Mouse (Mus musculus) cerebellum, adult 11-12 months (tissue): ENCODE data around the gene Twistnb.

Experiments used
- DNase-seq: peaks from one replicate; pipeline ENCODE4 v3.0.0; 2022

Gene Twistnb

GRCm38 (mm10) chr12:33429387-33430160 lies at the start of gene Twistnb:
Twistnb (plus strand) TSS chr12:33429635.
- DNase-seq, result peak; percentile 96

GRCm38 (mm10) chr12:33388842-33389241 lies 40.6 kb upstream of the Twistnb start:
- peak; percentile 47 for DNase-seq

DNA sequence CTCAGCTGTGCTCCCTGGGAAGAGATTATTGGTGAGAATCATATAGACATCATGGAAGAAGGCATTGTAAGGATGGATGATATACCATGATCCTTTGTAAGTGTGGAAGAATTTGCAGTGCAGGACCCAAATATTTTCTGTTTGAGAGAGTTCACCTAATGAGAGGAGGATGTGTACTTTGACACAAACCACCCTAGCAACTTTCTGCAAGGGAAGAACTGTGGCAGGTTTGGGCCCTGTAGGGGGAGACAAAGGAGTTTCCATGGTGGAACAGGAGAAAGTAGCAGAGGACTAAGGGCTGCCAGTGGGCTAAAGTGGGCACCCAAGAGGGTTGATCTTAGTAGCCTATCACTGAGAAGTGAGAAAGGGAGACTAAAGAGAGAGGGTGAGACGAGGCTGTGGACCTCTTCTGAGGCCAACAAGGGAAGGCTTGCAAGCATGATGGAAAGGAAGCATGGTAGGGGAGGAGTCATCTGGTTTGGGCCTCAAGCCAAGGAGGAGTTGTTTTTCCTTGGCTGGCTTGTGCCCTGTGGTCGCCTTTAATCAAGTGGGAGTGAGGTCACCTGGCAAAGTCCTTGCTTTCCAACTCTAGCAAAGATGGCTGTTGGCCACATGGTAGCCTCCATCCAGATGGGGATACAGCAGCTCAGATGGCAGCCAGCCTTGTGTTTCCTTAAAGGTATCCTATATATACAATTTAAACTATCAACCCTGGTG lies 38.4 kb upstream of the Twistnb start:
- DNase-seq, result no peak

GRCm38 (mm10) chr12:33394804-33395623 lies 34.4 kb upstream of the Twistnb start, which contains the start of gene Efcab10:
Efcab10 (plus strand) TSS chr12:33394854.
- DNase-seq, result no peak

- no peak for DNase-seq
These were observed 26.2 kb upstream of the Twistnb start for GRCm38 (mm10) chr12:33403265-33403693.

- no peak for DNase-seq
These were observed 24.4 kb upstream of the Twistnb start for GRCm38 (mm10) chr12:33404996-33405395.

DNA sequence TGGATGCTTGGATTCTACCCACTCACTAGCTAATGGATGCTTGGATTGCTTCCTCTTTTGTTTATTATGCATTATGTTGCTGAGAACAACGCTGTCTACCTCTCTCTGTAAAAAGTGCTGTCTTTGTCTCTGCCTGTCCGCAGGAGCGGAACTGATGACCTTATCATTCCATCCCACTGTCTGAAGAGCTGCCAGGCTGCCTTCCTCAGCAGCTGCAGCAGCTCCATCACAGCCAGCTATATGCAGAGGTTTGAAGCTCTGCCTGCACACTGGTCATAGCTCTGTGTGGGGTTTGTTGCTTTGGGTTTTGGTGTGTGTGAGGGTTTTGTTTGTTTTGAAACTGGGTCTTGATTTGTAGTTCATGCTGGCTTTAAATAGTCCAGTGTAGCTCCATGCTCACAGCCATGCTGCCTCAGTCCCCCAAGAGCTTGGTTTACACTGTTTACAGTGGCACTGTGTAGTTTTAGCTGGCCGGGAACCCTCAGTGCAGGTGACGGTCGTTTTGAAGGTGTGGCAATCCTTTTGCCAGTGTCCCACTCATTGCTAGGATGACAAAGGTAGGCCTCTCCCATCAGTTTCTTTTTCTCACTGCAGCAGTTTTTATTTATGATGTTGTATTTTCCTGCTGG lies 23.9 kb upstream of the Twistnb start:
- no peak for DNase-seq

- DNase-seq, result no peak
These were observed 17.8 kb upstream of the Twistnb start for GRCm38 (mm10) chr12:33411580-33412151.

DNA sequence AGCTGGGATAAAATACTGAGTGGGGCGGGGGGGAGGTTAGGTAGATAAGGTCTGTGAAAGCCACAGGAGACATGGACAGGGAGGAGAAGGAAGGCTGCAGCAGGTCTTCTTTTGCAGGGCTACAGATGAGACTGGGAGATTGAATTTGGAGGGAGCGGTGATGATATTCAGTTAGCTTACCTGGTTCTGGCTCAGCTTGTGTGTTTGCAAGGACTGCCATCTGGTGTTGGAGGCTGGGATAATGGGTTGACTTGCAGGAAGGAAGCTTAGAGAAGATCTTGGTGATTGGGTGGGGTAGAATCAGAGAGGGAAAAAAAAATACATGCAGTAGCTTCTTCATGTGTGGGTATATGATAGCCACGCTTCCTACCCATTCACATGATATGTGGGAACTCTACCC lies 5.1 kb upstream of the Twistnb start:
- DNase-seq, result no peak

DNA sequence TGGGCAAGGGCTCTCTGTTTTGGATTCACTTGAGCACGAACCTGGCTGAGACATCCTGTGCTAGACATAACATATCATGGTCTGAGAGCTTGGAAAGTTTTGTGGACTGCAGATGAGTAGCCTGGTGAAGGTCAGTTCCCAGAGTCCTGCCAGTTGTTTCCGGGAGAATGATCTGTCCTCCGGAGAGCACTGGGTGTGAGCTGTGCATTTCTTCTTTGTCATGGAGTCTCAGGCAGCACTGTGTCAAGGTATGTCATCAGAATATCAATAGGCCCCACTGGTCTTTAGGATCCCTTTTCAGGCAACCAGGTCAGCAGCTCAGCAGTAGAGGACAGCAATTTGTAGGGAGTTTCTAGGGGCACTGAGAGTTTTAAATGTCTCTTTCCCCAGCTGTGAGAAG lies 2.1 kb upstream of the Twistnb start:
- DNase-seq, result no peak

- no peak for DNase-seq
These were observed 1.7 kb upstream of the Twistnb start for GRCm38 (mm10) chr12:33427726-33428125.

DNA sequence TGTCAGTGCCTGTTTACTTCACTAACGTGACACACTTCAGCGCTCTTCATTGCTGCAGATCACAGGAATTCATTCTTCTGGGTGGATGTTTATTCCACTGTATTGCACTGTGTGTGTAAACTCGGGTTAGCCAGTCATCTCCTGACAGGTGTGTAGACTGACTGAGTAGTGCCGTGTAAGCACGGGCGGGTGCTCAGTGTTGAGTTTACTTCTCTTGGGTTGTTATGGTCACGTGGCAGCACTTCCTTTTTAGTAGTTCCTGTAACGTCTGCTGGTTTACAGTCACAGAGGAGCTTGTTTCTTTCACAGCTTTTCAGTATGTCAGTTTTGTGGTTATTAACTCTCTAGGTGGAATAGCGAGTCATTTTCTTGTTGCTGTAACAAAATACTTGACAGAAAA lies 4.4 kb downstream of the Twistnb start:
- no peak for DNase-seq

DNA sequence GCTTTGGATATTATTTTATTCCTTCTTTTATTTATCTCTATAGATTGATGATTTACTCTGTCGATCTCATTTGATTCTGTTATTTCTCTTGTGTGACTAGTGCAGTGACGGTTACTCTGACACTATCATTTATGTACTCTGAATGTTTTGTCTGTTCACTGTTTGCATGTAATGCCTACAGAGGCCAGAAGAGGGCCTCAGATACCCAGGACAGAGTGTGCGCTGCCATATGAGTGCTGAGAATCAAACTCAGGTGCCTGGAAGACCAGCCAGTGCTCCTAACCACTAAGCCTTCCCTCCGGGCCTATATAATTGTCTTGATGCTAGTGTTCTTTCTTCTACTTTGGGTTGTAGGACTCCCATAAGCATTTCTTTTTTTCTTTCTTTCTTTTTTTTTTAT lies 5.3 kb downstream of the Twistnb start:
- DNase-seq, result no peak

- no peak for DNase-seq
These were observed 26.0 kb downstream of the Twistnb start for GRCm38 (mm10) chr12:33455418-33455817.

DNA sequence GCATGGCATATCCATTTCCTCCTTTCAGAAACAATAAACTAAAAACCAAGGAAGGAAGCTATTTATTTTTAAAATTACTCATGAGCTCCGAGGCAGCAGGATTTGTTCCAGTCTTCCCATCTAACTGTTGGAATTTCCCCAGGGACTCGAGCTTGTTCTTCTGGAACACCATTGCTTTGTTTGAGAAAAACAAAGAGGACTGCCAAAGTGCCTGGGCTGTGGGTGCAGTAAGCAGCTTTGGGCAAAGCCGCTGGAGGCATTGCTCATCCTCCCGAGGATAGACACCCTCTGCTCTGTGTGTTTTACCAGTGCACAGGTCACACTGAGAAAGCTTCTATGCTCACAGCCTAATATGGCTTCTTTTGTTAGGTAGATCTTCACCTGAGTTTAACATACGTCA lies 26.8 kb downstream of the Twistnb start:
- no peak for DNase-seq

- no peak for DNase-seq
These were observed 51.5 kb downstream of the Twistnb start for GRCm38 (mm10) chr12:33480975-33481374.

GRCm38 (mm10) chr12:33482931-33483330 lies 53.5 kb downstream of the Twistnb start:
- no peak for DNase-seq
